Mouse (Mus musculus): ENCODE results near the gene Kynu.

DNA sequence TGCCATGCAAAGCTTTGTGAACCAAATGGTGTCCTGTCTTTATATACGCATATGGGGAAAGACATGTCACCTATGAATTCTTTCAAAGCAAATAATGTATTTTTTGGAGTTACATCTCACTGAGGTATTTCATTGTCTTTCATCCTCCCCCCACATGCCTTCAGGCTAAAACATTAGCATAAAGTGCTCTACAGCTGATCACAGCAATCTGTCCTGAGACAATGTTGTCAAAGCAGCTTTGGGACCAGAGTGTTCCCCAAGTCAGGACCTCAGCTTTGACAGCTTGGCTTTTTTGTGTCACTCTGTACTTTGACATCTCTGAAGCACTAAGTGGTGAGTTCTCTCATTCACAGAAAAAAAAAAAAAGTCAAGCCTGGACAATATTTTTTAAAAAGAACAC lies 18.4 kb downstream of the Kynu start:
- TF ChIP-seq EP300 (IDR thresholded peaks at IDR 0.05; ENCODE audit: insufficient read depth, low read depth, low read length) (no peak), CTCF (IDR thresholded peaks at IDR 0.05) (no peak)
